8 mouse cellular contexts compared by ENCODE assay signal in the genomic region with DNA sequence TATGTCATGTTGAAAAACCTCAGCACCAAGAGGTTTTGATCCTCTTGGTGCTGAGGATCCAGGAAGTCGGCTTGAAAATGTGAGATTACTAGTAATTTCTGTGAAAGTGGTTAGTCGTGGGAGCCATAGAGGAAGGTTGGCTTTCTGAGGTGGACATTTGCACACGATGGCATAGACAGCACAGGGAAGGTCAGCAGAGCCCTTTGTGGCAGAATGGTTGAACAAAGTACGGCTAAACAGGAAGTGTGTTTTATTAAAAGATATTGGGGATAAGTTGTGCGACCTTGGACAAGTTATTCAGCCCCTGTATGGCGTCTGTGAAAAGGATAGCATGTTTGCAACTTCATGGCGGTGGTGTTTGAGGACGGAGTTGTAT. TPM values are rescaled to one million over a fixed set of nuclear protein-coding genes. Genes with fewer than 3 reads are reported as not detected.
A peak's percentile ranks its signal among the peaks of the same experiment; 100 is the strongest.
DNase-seq lines count a peak whose midpoint lies in the region; ATAC-seq and TF ChIP-seq lines count a peak whose summit lies in the region.

No protein-coding gene starts in this region.

- no peaks in the 10 kb centered on the region; the same call in 1 of the 2 replicates for H3K36me3 ChIP-seq in heart, embryonic 13.5 days
- peaks cover 0 to 14% of the 10 kb centered on the region in 2 experiments; a peak in 2 of 4 replicates for H3K36me3 ChIP-seq in MEL (ENCODE audit: control insufficient read depth in 1 of 2, insufficient read depth in 2 of 2, low read length in 2 of 2)
- 0 out of 2 replicates have a peak, but pooled peaks cover 4% of the 10 kb centered on the region for H3K36me3 ChIP-seq in heart, postnatal 0 days (replicated peaks; ENCODE audit: control insufficient read depth, insufficient read depth, low read length)
- H3K36me3 ChIP-seq in megakaryocyte, embryonic 14.5 days (replicated peaks; ENCODE audit: low read length) = peaks cover 16% of the 10 kb centered on the region

- H3K79me2 ChIP-seq in MEL (ENCODE audit: control insufficient read depth, insufficient read depth, low read length, poor library complexity) = peaks cover 15% of the 10 kb centered on the region

- H3K27me3 ChIP-seq in heart, embryonic 13.5 days (replicated peaks) = no peaks in the 10 kb centered on the region
- H3K27me3 ChIP-seq in MEL (ENCODE audit: control insufficient read depth in 1 of 2, insufficient read depth in 2 of 2, low read length in 2 of 2) = no peaks in the 10 kb centered on the region
- no peaks in the 10 kb centered on the region for H3K27me3 ChIP-seq in heart, postnatal 0 days (ENCODE audit: control insufficient read depth, insufficient read depth, low read length)
- peaks cover 1% of the 10 kb centered on the region for H3K27me3 ChIP-seq in megakaryocyte, embryonic 14.5 days (replicated peaks)

- H3K9me3 ChIP-seq in heart, embryonic 13.5 days = no peaks in the 10 kb centered on the region
- no peaks in the 10 kb centered on the region for H3K9me3 ChIP-seq in MEL (replicated peaks; ENCODE audit: insufficient read depth, low read length)
- no peaks in the 10 kb centered on the region for H3K9me3 ChIP-seq in heart, postnatal 0 days (replicated peaks; ENCODE audit: control insufficient read depth, low read length)
- H3K9me3 ChIP-seq in megakaryocyte, embryonic 14.5 days = no peaks in the 10 kb centered on the region

- peaks cover 24% of the 10 kb centered on the region for H3K4me1 ChIP-seq in heart, embryonic 13.5 days
- H3K4me1 ChIP-seq in MEL (ENCODE audit: control insufficient read depth in 1 of 2, insufficient read depth in 2 of 2, low read length in 2 of 2) = peaks cover 0 to 14% of the 10 kb centered on the region in 2 experiments; a peak in 2 of 4 replicates
- H3K4me1 ChIP-seq in heart, postnatal 0 days (ENCODE audit: control insufficient read depth, insufficient read depth) = peaks cover 12% of the 10 kb centered on the region
- peaks cover 42% of the 10 kb centered on the region for H3K4me1 ChIP-seq in megakaryocyte, embryonic 14.5 days

- no peak for ATAC-seq in heart, embryonic 13.5 days (ENCODE audit: extremely low read depth, insufficient number of reproducible peaks, low FRiP score, low TSS enrichment)
- ATAC-seq in heart, postnatal 0 days (ENCODE audit: insufficient read depth, low read depth) = peak; percentile 28; the same call in 1 of the 2 replicates

- peak overlapping the region; percentile 91 for H3K9ac ChIP-seq in heart, embryonic 13.5 days
- peak overlapping the region; percentile 78 for H3K9ac ChIP-seq in MEL (ENCODE audit: control insufficient read depth, low read depth, low read length, poor library complexity, severe bottlenecking)
- H3K9ac ChIP-seq in heart, postnatal 0 days (replicated peaks; ENCODE audit: low read depth, low read length) = peak overlapping the region; percentile 85

- TF ChIP-seq EP300 in MEL (IDR thresholded peaks at IDR 0.05; ENCODE audit: low read depth in 1 of 2, low read length in 2 of 2) = no peak
- TF ChIP-seq EP300 in heart, postnatal 0 days (IDR thresholded peaks at IDR 0.05; ENCODE audit: low read depth) = no peak

- H3K27ac ChIP-seq in heart, embryonic 13.5 days (replicated peaks) = peak overlapping the region; percentile 88
- peak overlapping the region; percentile 86 for H3K27ac ChIP-seq in MEL (ENCODE audit: control insufficient read depth, low read depth, low read length)
- peak overlapping the region; percentile 95 for H3K27ac ChIP-seq in heart, postnatal 0 days (ENCODE audit: low read depth)

- no peak for DNase-seq in heart, postnatal 4 days
- DNase-seq in MEL (ENCODE audit: low read depth, low spot score) = no peak
- DNase-seq in heart, postnatal 0 days (ENCODE audit: low spot score) = peak; percentile 46
- DNase-seq in adrenal gland, adult 18-20 months (ENCODE audit: low spot score in 2 of 2) = no peak
- DNase-seq in adrenal gland, postnatal 14 days = no peak
- DNase-seq in frontal cortex, postnatal 10 days (ENCODE audit: low spot score in 2 of 2) = no peak

- TF ChIP-seq POLR2A in MEL (IDR thresholded peaks at IDR 0.05; ENCODE audit: control insufficient read depth in 1 of 2, insufficient read depth in 1 of 2, low read depth in 1 of 2, low read length in 2 of 2, poor library complexity in 1 of 2) = no peak

- peak overlapping the region; percentile 77 for H3K4me3 ChIP-seq in heart, embryonic 13.5 days
- H3K4me3 ChIP-seq in MEL (ENCODE audit: control insufficient read depth in 1 of 2, insufficient read depth in 1 of 2, low read depth in 2 of 2, low read length in 2 of 2) = peak overlapping the region; percentile 67 to 71
- H3K4me3 ChIP-seq in heart, postnatal 0 days (ENCODE audit: low read depth, low read length) = peak overlapping the region; percentile 73
- peak overlapping the region; percentile 96 for H3K4me3 ChIP-seq in megakaryocyte, embryonic 14.5 days (replicated peaks)

- H3K4me2 ChIP-seq in heart, embryonic 13.5 days = peak overlapping the region; percentile 80
- H3K4me2 ChIP-seq in heart, postnatal 0 days (ENCODE audit: low read depth, low read length) = peak overlapping the region; percentile 64

- WGBS in heart, embryonic 13.5 days = 24% methylated on average over 8 of the region's 8 CpGs
- 16% methylated on average over 8 of the region's 8 CpGs for WGBS in heart, postnatal 0 days

- TF ChIP-seq CTCF in MEL (IDR thresholded peaks at IDR 0.05 in 2 of 3, conservative IDR thresholded peaks at IDR 0.05 in 1 of 3; ENCODE audit: control insufficient read depth in 1 of 3, insufficient read depth in 1 of 3, low read depth in 2 of 3, low read length in 3 of 3, poor library complexity in 1 of 3, severe bottlenecking in 1 of 3) = no peak
- TF ChIP-seq CTCF in heart, postnatal 0 days (IDR thresholded peaks at IDR 0.05; ENCODE audit: low read depth) = no peak

- no peak for TF ChIP-seq RAD21 in MEL (IDR thresholded peaks at IDR 0.05; ENCODE audit: low read depth, low read length)

TF ChIP-seq in MEL, 35 proteins besides CTCF, POLR2A, EP300 and RAD21:
- no peak for TF ChIP-seq JUND (IDR thresholded peaks at IDR 0.05; ENCODE audit: low read depth, low read length)
- peak; percentile 7; the same call in 1 of the 2 replicates for TF ChIP-seq MXI1 (IDR thresholded peaks at IDR 0.05; ENCODE audit: low read depth, low read length)
- TF ChIP-seq ZC3H11A (IDR thresholded peaks at IDR 0.05; ENCODE audit: low read depth, low read length) = no peak
TF ChIP-seq in MEL: peak in this region for 1.

RNA-seq across cellular contexts. Expression of gene Ptgr2, which starts 0.5 kb away (rescaled TPM):
- 58.0 and 65.3 TPM in 2 replicates for polyA plus RNA-seq in heart, embryonic 13.5 days (2015; fragmentation: Nextera tagmentation; extraction: Ambion mirVana)
- 100 to 1,000 TPM; 127 to 132 TPM for total RNA-seq in heart, postnatal 4 days (2021)
- 32.6 and 33.0 TPM in 2 replicates for total RNA-seq in MEL (2012; rRNA removed)
- 10 to 100 TPM in 1 of 2 experiments, not detected in 1; 35.9 TPM for polyA plus RNA-seq in MEL (2012; ENCODE audit: insufficient read depth in 1 of 2, insufficient read length in 2 of 2, low read depth in 1 of 2, low replicate concordance in 2 of 2, missing spikeins in 1 of 2)
- 104 and 105 TPM in 2 replicates for total RNA-seq in heart, postnatal 0 days (2014; rRNA removed; ENCODE audit: low replicate concordance)
- polyA plus RNA-seq in heart, postnatal 0 days (2015; fragmentation: Nextera tagmentation; extraction: Ambion mirVana) = 141 and 154 TPM in 2 replicates
- polyA plus RNA-seq in megakaryocyte, embryonic 14.5 days (2012; ENCODE audit: insufficient read depth, low replicate concordance) = 3.3 TPM in 1 of 2 replicates, not detected in the other
- total RNA-seq in adrenal gland, adult 18-20 months (2021) = 100 to 1,000 TPM in 1 of 2 experiments, 10 to 100 TPM in 1; 82.5 to 110 TPM
- 132 and 143 TPM in 2 replicates for total RNA-seq in adrenal gland, postnatal 14 days (2021)

RNA-seq across cellular contexts. Expression of gene Zfp410, which starts 31.1 kb away (rescaled TPM):
- polyA plus RNA-seq in heart, embryonic 13.5 days (2015; fragmentation: Nextera tagmentation; extraction: Ambion mirVana) = 52.0 and 58.0 TPM in 2 replicates
- total RNA-seq in heart, postnatal 4 days (2021) = 10 to 100 TPM; 37.3 to 38.1 TPM
- 45.5 and 45.7 TPM in 2 replicates for total RNA-seq in MEL (2012; rRNA removed)
- 100 to 1,000 TPM; 182 to 189 TPM for polyA plus RNA-seq in MEL (2012; ENCODE audit: insufficient read depth in 1 of 2, insufficient read length in 2 of 2, low read depth in 1 of 2, low replicate concordance in 2 of 2, missing spikeins in 1 of 2)
- 36.9 and 37.7 TPM in 2 replicates for total RNA-seq in heart, postnatal 0 days (2014; rRNA removed; ENCODE audit: low replicate concordance)
- polyA plus RNA-seq in heart, postnatal 0 days (2015; fragmentation: Nextera tagmentation; extraction: Ambion mirVana) = 36.3 and 38.5 TPM in 2 replicates
- polyA plus RNA-seq in megakaryocyte, embryonic 14.5 days (2012; ENCODE audit: insufficient read depth, low replicate concordance) = 2.2 TPM in 1 of 2 replicates, not detected in the other
- 10 to 100 TPM; 31.9 to 40.8 TPM for total RNA-seq in adrenal gland, adult 18-20 months (2021)
- 42.2 and 52.6 TPM in 2 replicates for total RNA-seq in adrenal gland, postnatal 14 days (2021)
